Mouse (Mus musculus): ENCODE measurements around the gene Tenm3.

Gene Tenm3

GRCm38 (mm10) chr8:48439491-48439890 is 404.3 kb downstream of the Tenm3 start:
- no peak for DNase-seq

GRCm38 (mm10) chr8:48437523-48438207 is 406.1 kb downstream of the Tenm3 start:
- DNase-seq, result no peak

GRCm38 (mm10) chr8:48425101-48425500 is 418.6 kb downstream of the Tenm3 start:
- DNase-seq, result no peak

- no peak for DNase-seq
These were observed 426.0 kb downstream of the Tenm3 start for GRCm38 (mm10) chr8:48417714-48418113.

GRCm38 (mm10) chr8:48410916-48411315 is 432.8 kb downstream of the Tenm3 start:
- DNase-seq, result no peak

GRCm38 (mm10) chr8:48400572-48400972 is 443.2 kb downstream of the Tenm3 start:
- DNase-seq, result peak; percentile 21 to 27

GRCm38 (mm10) chr8:48385833-48386232 is 457.9 kb downstream of the Tenm3 start:
- no peak for DNase-seq

GRCm38 (mm10) chr8:48380035-48380434 is 463.7 kb downstream of the Tenm3 start:
- DNase-seq, result no peak

- peak; percentile 74 to 85 for DNase-seq
These were observed 467.0 kb downstream of the Tenm3 start for GRCm38 (mm10) chr8:48376774-48377173.

GRCm38 (mm10) chr8:48375183-48375582 is 468.6 kb downstream of the Tenm3 start:
- peak; percentile 21 to 33 for DNase-seq

- no peak for DNase-seq
These were observed 470.3 kb downstream of the Tenm3 start for GRCm38 (mm10) chr8:48373404-48373803.

GRCm38 (mm10) chr8:48367164-48367563 is 476.6 kb downstream of the Tenm3 start:
- peak; percentile 29 to 44 for DNase-seq

- no peak for DNase-seq
These were observed 486.9 kb downstream of the Tenm3 start for GRCm38 (mm10) chr8:48356849-48357248.

- no peak for DNase-seq
These were observed 490.3 kb downstream of the Tenm3 start for GRCm38 (mm10) chr8:48353458-48353857.

GRCm38 (mm10) chr8:48348901-48349300 is 494.9 kb downstream of the Tenm3 start:
- DNase-seq, result no peak

GRCm38 (mm10) chr8:48348386-48348785 is 495.4 kb downstream of the Tenm3 start:
- DNase-seq, result no peak

GRCm38 (mm10) chr8:48343067-48343420 is 500.7 kb downstream of the Tenm3 start:
- no peak for DNase-seq

- DNase-seq, result peak; percentile 24 to 45
These were observed 501.3 kb downstream of the Tenm3 start for GRCm38 (mm10) chr8:48342321-48343066.

GRCm38 (mm10) chr8:48341692-48342091 is 502.1 kb downstream of the Tenm3 start:
- DNase-seq, result no peak

- DNase-seq, result no peak
These were observed 502.5 kb downstream of the Tenm3 start for GRCm38 (mm10) chr8:48341276-48341675.

- no peak for DNase-seq
These were observed 521.0 kb downstream of the Tenm3 start for GRCm38 (mm10) chr8:48322655-48323265.

- DNase-seq, result no peak
These were observed 521.5 kb downstream of the Tenm3 start for GRCm38 (mm10) chr8:48322240-48322639.

GRCm38 (mm10) chr8:48319674-48320073 is 524.1 kb downstream of the Tenm3 start:
- no peak for DNase-seq

- no peak for DNase-seq
These were observed 526.3 kb downstream of the Tenm3 start for GRCm38 (mm10) chr8:48317498-48317897.

Measured in cerebellum, postnatal 10 days (tissue).